Mouse (Mus musculus): ENCODE data around the gene Myo6.

DNA sequence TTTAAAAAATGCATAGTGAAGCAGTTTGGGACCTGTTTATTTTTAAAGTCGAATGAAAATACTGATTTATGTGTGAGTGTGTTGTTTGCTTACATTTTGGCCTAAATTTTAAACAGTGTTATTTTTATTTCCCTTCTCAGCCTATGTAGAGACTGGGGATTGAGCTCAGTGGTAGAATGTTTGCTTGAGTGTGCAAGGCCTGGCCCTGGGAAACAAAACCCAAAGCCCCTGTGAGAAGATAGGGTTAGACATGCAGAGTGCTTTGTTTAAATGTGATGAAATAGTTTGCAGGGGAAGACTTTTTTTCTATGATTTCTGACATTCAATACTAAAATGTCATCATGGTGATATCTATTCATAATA is 110.9 kb downstream of the Myo6 start:
- no peak for TF ChIP-seq CTCF (IDR thresholded peaks at IDR 0.05; ENCODE audit: insufficient read depth, low read length)
- no peak for TF ChIP-seq POLR2A (IDR thresholded peaks at IDR 0.05; ENCODE audit: borderline replicate concordance, extremely low read depth, low read depth, low read length)

Data from lung, adult 2 months (tissue).